Mouse (Mus musculus): ENCODE data around the gene Usp7.

GRCm38 (mm10) chr16:8745751-8746150 lies 46.4 kb downstream of the Usp7 start:
- TF ChIP-seq CTCF (IDR thresholded peaks at IDR 0.05) (no peak), EP300 (IDR thresholded peaks at IDR 0.05) (no peak)
